Mouse (Mus musculus): ENCODE data around the gene Top2a. TPM values are rescaled to one million over a fixed set of nuclear protein-coding genes. Genes with fewer than 3 reads are reported as not detected.
A peak's percentile ranks its signal among the peaks of the same experiment; 100 is the strongest.

Gene Top2a
- polyA plus RNA-seq, 1 experiment from 2014 or later = 18.3 TPM

GRCm38 (mm10) chr11:99025878-99026277, 1.9 kb upstream of the Top2a start:
- 80% methylated on average over 6 of the region's 6 CpGs for WGBS
- ATAC-seq (ENCODE audit: low read depth) = no peak
- no peak overlapping the region for H3K9ac ChIP-seq (replicated peaks; ENCODE audit: low read depth, low read length)

GRCm38 (mm10) chr11:99024468-99025134, 612 bp upstream of the Top2a start:
- H3K4me2 ChIP-seq (ENCODE audit: low read depth, low read length) = peak overlapping the region; percentile 49
- H3K36me3 ChIP-seq (ENCODE audit: control insufficient read depth, insufficient read depth, low read length) = no peaks in the 10 kb centered on the region
- ATAC-seq (ENCODE audit: low read depth) = no peak
- H3K4me3 ChIP-seq (ENCODE audit: low read depth, low read length) = peak overlapping the region; percentile 34
- H3K27ac ChIP-seq (ENCODE audit: low read depth, low read length) = no peak overlapping the region
- H3K27me3 ChIP-seq (ENCODE audit: control insufficient read depth, insufficient read depth, low read length) = no peaks in the 10 kb centered on the region
- H3K4me1 ChIP-seq (ENCODE audit: control insufficient read depth, insufficient read depth, low read length) = peaks cover 8% of the 10 kb centered on the region
- WGBS = 49% methylated on average over 18 of the region's 18 CpGs
- H3K9ac ChIP-seq (replicated peaks; ENCODE audit: low read depth, low read length) = 0 out of 2 replicates have a peak overlapping the region, but pooled peaks have one; percentile 34
- H3K9me3 ChIP-seq (ENCODE audit: control insufficient read depth, low read length) = no peaks in the 10 kb centered on the region

More at GRCm38 (mm10) chr11:99025878-99026277, 1.9 kb upstream of the Top2a start:
- Histone ChIP-seq H3K4me2 (ENCODE audit: low read depth, low read length) (no peak overlapping the region), H3K4me1 (ENCODE audit: control insufficient read depth, insufficient read depth, low read length) (peaks cover 8% of the 10 kb centered on the region), H3K9me3 (ENCODE audit: control insufficient read depth, low read length) (no peaks in the 10 kb centered on the region), H3K36me3 (ENCODE audit: control insufficient read depth, insufficient read depth, low read length) (no peaks in the 10 kb centered on the region), H3K27ac (ENCODE audit: low read depth, low read length) (no peak overlapping the region), H3K4me3 (ENCODE audit: low read depth, low read length) (no peak overlapping the region), H3K27me3 (ENCODE audit: control insufficient read depth, insufficient read depth, low read length) (no peaks in the 10 kb centered on the region)

GRCm38 (mm10) chr11:99023094-99023493, 895 bp downstream of the Top2a start:
- Histone ChIP-seq H3K4me2 (ENCODE audit: low read depth, low read length) (peak overlapping the region; percentile 70; the same call in 1 of the 2 replicates), H3K9ac (replicated peaks; ENCODE audit: low read depth, low read length) (no peak overlapping the region), H3K4me1 (ENCODE audit: control insufficient read depth, insufficient read depth, low read length) (peaks cover 8% of the 10 kb centered on the region), H3K27ac (ENCODE audit: low read depth, low read length) (no peak overlapping the region), H3K4me3 (ENCODE audit: low read depth, low read length) (peak overlapping the region; percentile 51), H3K9me3 (ENCODE audit: control insufficient read depth, low read length) (no peaks in the 10 kb centered on the region), H3K36me3 (ENCODE audit: control insufficient read depth, insufficient read depth, low read length) (no peaks in the 10 kb centered on the region), H3K27me3 (ENCODE audit: control insufficient read depth, insufficient read depth, low read length) (no peaks in the 10 kb centered on the region)
- ATAC-seq (ENCODE audit: low read depth) = no peak
- 11% methylated on average over 4 of the region's 4 CpGs for WGBS

GRCm38 (mm10) chr11:99022384-99022933, 1.5 kb downstream of the Top2a start:
- Histone ChIP-seq H3K4me2 (ENCODE audit: low read depth, low read length) (no peak overlapping the region), H3K36me3 (ENCODE audit: control insufficient read depth, insufficient read depth, low read length) (no peaks in the 10 kb centered on the region), H3K4me1 (ENCODE audit: control insufficient read depth, insufficient read depth, low read length) (peaks cover 8% of the 10 kb centered on the region), H3K27ac (ENCODE audit: low read depth, low read length) (no peak overlapping the region), H3K4me3 (ENCODE audit: low read depth, low read length) (no peak overlapping the region; the same call in 1 of the 2 replicates), H3K9ac (replicated peaks; ENCODE audit: low read depth, low read length) (no peak overlapping the region), H3K27me3 (ENCODE audit: control insufficient read depth, insufficient read depth, low read length) (no peaks in the 10 kb centered on the region), H3K9me3 (ENCODE audit: control insufficient read depth, low read length) (no peaks in the 10 kb centered on the region)
- WGBS = 84% methylated on average over 5 of the region's 5 CpGs
- no peak for ATAC-seq (ENCODE audit: low read depth)

- no peak for ATAC-seq (ENCODE audit: low read depth)
- Histone ChIP-seq H3K4me1 (ENCODE audit: control insufficient read depth, insufficient read depth, low read length) (peaks cover 8% of the 10 kb centered on the region), H3K36me3 (ENCODE audit: control insufficient read depth, insufficient read depth, low read length) (no peaks in the 10 kb centered on the region), H3K4me3 (ENCODE audit: low read depth, low read length) (no peak overlapping the region), H3K9me3 (ENCODE audit: control insufficient read depth, low read length) (no peaks in the 10 kb centered on the region), H3K27me3 (ENCODE audit: control insufficient read depth, insufficient read depth, low read length) (no peaks in the 10 kb centered on the region), H3K27ac (ENCODE audit: low read depth, low read length) (no peak overlapping the region), H3K4me2 (ENCODE audit: low read depth, low read length) (no peak overlapping the region), H3K9ac (replicated peaks; ENCODE audit: low read depth, low read length) (no peak overlapping the region)
- 95% methylated on average over 6 of the region's 6 CpGs for WGBS
Measured at GRCm38 (mm10) chr11:99019844-99020243, 4.1 kb downstream of the Top2a start.

GRCm38 (mm10) chr11:99013856-99014255, 10.1 kb downstream of the Top2a start:
- Histone ChIP-seq H3K9me3 (ENCODE audit: control insufficient read depth, low read length) (no peaks in the 10 kb centered on the region), H3K27ac (ENCODE audit: low read depth, low read length) (no peak overlapping the region), H3K27me3 (ENCODE audit: control insufficient read depth, insufficient read depth, low read length) (no peaks in the 10 kb centered on the region), H3K4me2 (ENCODE audit: low read depth, low read length) (no peak overlapping the region), H3K36me3 (ENCODE audit: control insufficient read depth, insufficient read depth, low read length) (no peaks in the 10 kb centered on the region), H3K4me3 (ENCODE audit: low read depth, low read length) (no peak overlapping the region), H3K4me1 (ENCODE audit: control insufficient read depth, insufficient read depth, low read length) (no peaks in the 10 kb centered on the region), H3K9ac (replicated peaks; ENCODE audit: low read depth, low read length) (no peak overlapping the region)
- ATAC-seq (ENCODE audit: low read depth) = no peak
- 93% methylated on average over 1 of the region's 1 CpGs for WGBS

- H3K27ac ChIP-seq (ENCODE audit: low read depth, low read length) = no peak overlapping the region
- H3K4me1 ChIP-seq (ENCODE audit: control insufficient read depth, insufficient read depth, low read length) = no peaks in the 10 kb centered on the region
- no peak overlapping the region for H3K4me3 ChIP-seq (ENCODE audit: low read depth, low read length)
- 90% methylated on average over 5 of the region's 5 CpGs for WGBS
- no peak overlapping the region for H3K4me2 ChIP-seq (ENCODE audit: low read depth, low read length)
- no peak overlapping the region for H3K9ac ChIP-seq (replicated peaks; ENCODE audit: low read depth, low read length)
- H3K27me3 ChIP-seq (ENCODE audit: control insufficient read depth, insufficient read depth, low read length) = no peaks in the 10 kb centered on the region
- ATAC-seq (ENCODE audit: low read depth) = no peak
- no peaks in the 10 kb centered on the region for H3K9me3 ChIP-seq (ENCODE audit: control insufficient read depth, low read length)
- no peaks in the 10 kb centered on the region for H3K36me3 ChIP-seq (ENCODE audit: control insufficient read depth, insufficient read depth, low read length)
Measured at GRCm38 (mm10) chr11:99010706-99011105, 13.3 kb downstream of the Top2a start.

- no peaks in the 10 kb centered on the region for H3K27me3 ChIP-seq (ENCODE audit: control insufficient read depth, insufficient read depth, low read length)
- ATAC-seq (ENCODE audit: low read depth) = no peak
- H3K4me2 ChIP-seq (ENCODE audit: low read depth, low read length) = no peak overlapping the region
- H3K4me3 ChIP-seq (ENCODE audit: low read depth, low read length) = no peak overlapping the region
- no peaks in the 10 kb centered on the region for H3K36me3 ChIP-seq (ENCODE audit: control insufficient read depth, insufficient read depth, low read length)
- H3K4me1 ChIP-seq (ENCODE audit: control insufficient read depth, insufficient read depth, low read length) = no peaks in the 10 kb centered on the region
- H3K27ac ChIP-seq (ENCODE audit: low read depth, low read length) = no peak overlapping the region
- no peaks in the 10 kb centered on the region for H3K9me3 ChIP-seq (ENCODE audit: control insufficient read depth, low read length)
- 92% methylated on average over 4 of the region's 4 CpGs for WGBS
- H3K9ac ChIP-seq (replicated peaks; ENCODE audit: low read depth, low read length) = no peak overlapping the region
Measured at GRCm38 (mm10) chr11:99010124-99010523, 13.9 kb downstream of the Top2a start.

GRCm38 (mm10) chr11:99006788-99007187, 17.2 kb downstream of the Top2a start:
- no peaks in the 10 kb centered on the region for H3K36me3 ChIP-seq (ENCODE audit: control insufficient read depth, insufficient read depth, low read length)
- WGBS = 96% methylated on average over 9 of the region's 9 CpGs

More at GRCm38 (mm10) chr11:99006788-99007187, 17.2 kb downstream of the Top2a start:
- no peaks in the 10 kb centered on the region for H3K9me3 ChIP-seq (ENCODE audit: control insufficient read depth, low read length)
- no peak overlapping the region for H3K4me2 ChIP-seq (ENCODE audit: low read depth, low read length)
- no peak overlapping the region for H3K27ac ChIP-seq (ENCODE audit: low read depth, low read length)
- no peaks in the 10 kb centered on the region for H3K4me1 ChIP-seq (ENCODE audit: control insufficient read depth, insufficient read depth, low read length)
- H3K4me3 ChIP-seq (ENCODE audit: low read depth, low read length) = no peak overlapping the region
- no peak overlapping the region for H3K9ac ChIP-seq (replicated peaks; ENCODE audit: low read depth, low read length)
- no peaks in the 10 kb centered on the region for H3K27me3 ChIP-seq (ENCODE audit: control insufficient read depth, insufficient read depth, low read length)
- no peak for ATAC-seq (ENCODE audit: low read depth)
